Mouse (Mus musculus): Measurements from ENCODE around the gene Foxc2. TPM values are rescaled to one million over a fixed set of nuclear protein-coding genes. Genes with fewer than 3 reads are reported as not detected.
A peak's percentile ranks its signal among the peaks of the same experiment; 100 is the strongest.

Foxc2 gene
- polyA plus RNA-seq, 1 experiment from 2014 or later = 4.2 TPM

GRCm38 (mm10) chr8:121111145-121111907 is 4.6 kb upstream of the Foxc2 start:
- Histone ChIP-seq H3K27me3 (ENCODE audit: control insufficient read depth, insufficient read depth, low read length) (peaks cover 20% of the 10 kb centered on the region), H3K36me3 (ENCODE audit: control insufficient read depth, insufficient read depth, low read length) (no peaks in the 10 kb centered on the region), H3K27ac (replicated peaks; ENCODE audit: low read depth, low read length) (no peak overlapping the region), H3K4me3 (ENCODE audit: low read depth, low read length) (no peak overlapping the region), H3K4me1 (ENCODE audit: control insufficient read depth, insufficient read depth, low read length) (peaks cover 13% of the 10 kb centered on the region), H3K9me3 (ENCODE audit: control insufficient read depth, low read length) (no peaks in the 10 kb centered on the region), H3K4me2 (ENCODE audit: low read depth, severe bottlenecking) (no peak overlapping the region), H3K9ac (ENCODE audit: low read length) (no peak overlapping the region)
- ATAC-seq (ENCODE audit: insufficient number of reproducible peaks, low FRiP score, low TSS enrichment, low read depth) (no peak), DNase-seq (ENCODE audit: low spot score) (no peak)
- 57% methylated on average over 7 of the region's 7 CpGs for WGBS

- DNase-seq (ENCODE audit: low spot score) (peak; percentile 99), ATAC-seq (ENCODE audit: insufficient number of reproducible peaks, low FRiP score, low TSS enrichment, low read depth) (peak; percentile 48; the same call in 1 of the 2 replicates)
- no peaks in the 10 kb centered on the region for H3K9me3 ChIP-seq (ENCODE audit: control insufficient read depth, low read length)
- peaks cover 39% of the 10 kb centered on the region for H3K27me3 ChIP-seq (ENCODE audit: control insufficient read depth, insufficient read depth, low read length)
- no peak overlapping the region for H3K9ac ChIP-seq (ENCODE audit: low read length)
- 1% methylated on average over 21 of the region's 21 CpGs for WGBS
- no peaks in the 10 kb centered on the region for H3K36me3 ChIP-seq (ENCODE audit: control insufficient read depth, insufficient read depth, low read length)
- peaks cover 21% of the 10 kb centered on the region for H3K4me1 ChIP-seq (ENCODE audit: control insufficient read depth, insufficient read depth, low read length)
- H3K27ac ChIP-seq (replicated peaks; ENCODE audit: low read depth, low read length) = no peak overlapping the region
- H3K4me3 ChIP-seq (ENCODE audit: low read depth, low read length) = no peak overlapping the region
- H3K4me2 ChIP-seq (ENCODE audit: low read depth, severe bottlenecking) = peak overlapping the region; percentile 11; the same call in 1 of the 2 replicates
Measured at GRCm38 (mm10) chr8:121113261-121113660, 2.7 kb upstream of the Foxc2 start.

GRCm38 (mm10) chr8:121115136-121115535 is 835 bp upstream of the Foxc2 start:
- no peak overlapping the region for H3K9ac ChIP-seq (ENCODE audit: low read length)
- no peaks in the 10 kb centered on the region for H3K9me3 ChIP-seq (ENCODE audit: control insufficient read depth, low read length)
- peak; percentile 64 for DNase-seq (ENCODE audit: low spot score)
- no peak overlapping the region for H3K4me3 ChIP-seq (ENCODE audit: low read depth, low read length)
- no peak for ATAC-seq (ENCODE audit: insufficient number of reproducible peaks, low FRiP score, low TSS enrichment, low read depth)
- H3K27me3 ChIP-seq (ENCODE audit: control insufficient read depth, insufficient read depth, low read length) = peaks cover 53% of the 10 kb centered on the region
- H3K27ac ChIP-seq (replicated peaks; ENCODE audit: low read depth, low read length) = no peak overlapping the region
- peaks cover 28% of the 10 kb centered on the region for H3K4me1 ChIP-seq (ENCODE audit: control insufficient read depth, insufficient read depth, low read length)
- H3K36me3 ChIP-seq (ENCODE audit: control insufficient read depth, insufficient read depth, low read length) = no peaks in the 10 kb centered on the region
- H3K4me2 ChIP-seq (ENCODE audit: low read depth, severe bottlenecking) = peak overlapping the region; percentile 15; the same call in 1 of the 2 replicates
- 1% methylated on average over 25 of the region's 25 CpGs for WGBS

DNA sequence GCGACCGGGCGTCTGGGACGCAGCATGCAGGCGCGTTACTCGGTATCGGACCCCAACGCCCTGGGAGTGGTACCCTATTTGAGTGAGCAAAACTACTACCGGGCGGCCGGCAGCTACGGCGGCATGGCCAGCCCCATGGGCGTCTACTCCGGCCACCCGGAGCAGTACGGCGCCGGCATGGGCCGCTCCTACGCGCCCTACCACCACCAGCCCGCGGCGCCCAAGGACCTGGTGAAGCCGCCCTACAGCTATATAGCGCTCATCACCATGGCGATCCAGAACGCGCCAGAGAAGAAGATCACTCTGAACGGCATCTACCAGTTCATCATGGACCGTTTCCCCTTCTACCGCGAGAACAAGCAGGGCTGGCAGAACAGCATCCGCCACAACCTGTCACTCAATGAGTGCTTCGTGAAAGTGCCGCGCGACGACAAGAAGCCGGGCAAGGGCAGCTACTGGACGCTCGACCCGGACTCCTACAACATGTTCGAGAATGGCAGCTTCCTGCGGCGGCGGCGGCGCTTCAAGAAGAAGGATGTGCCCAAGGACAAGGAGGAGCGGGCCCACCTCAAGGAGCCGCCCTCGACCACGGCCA is 717 bp downstream of the Foxc2 start:
- peak; percentile 70 for DNase-seq (ENCODE audit: low spot score)
- Histone ChIP-seq H3K9me3 (ENCODE audit: control insufficient read depth, low read length) (no peaks in the 10 kb centered on the region), H3K27ac (replicated peaks; ENCODE audit: low read depth, low read length) (no peak overlapping the region; the same call in 1 of the 2 replicates), H3K27me3 (ENCODE audit: control insufficient read depth, insufficient read depth, low read length) (peaks cover 68% of the 10 kb centered on the region), H3K4me1 (ENCODE audit: control insufficient read depth, insufficient read depth, low read length) (peaks cover 28% of the 10 kb centered on the region), H3K9ac (ENCODE audit: low read length) (peak overlapping the region; percentile 63), H3K4me3 (ENCODE audit: low read depth, low read length) (peak overlapping the region; percentile 50), H3K4me2 (ENCODE audit: low read depth, severe bottlenecking) (peak overlapping the region; percentile 88), H3K36me3 (ENCODE audit: control insufficient read depth, insufficient read depth, low read length) (no peaks in the 10 kb centered on the region)
- under 1% methylated on average over 55 of the region's 55 CpGs for WGBS
- peak; percentile 62 for ATAC-seq (ENCODE audit: insufficient number of reproducible peaks, low FRiP score, low TSS enrichment, low read depth)

DNA sequence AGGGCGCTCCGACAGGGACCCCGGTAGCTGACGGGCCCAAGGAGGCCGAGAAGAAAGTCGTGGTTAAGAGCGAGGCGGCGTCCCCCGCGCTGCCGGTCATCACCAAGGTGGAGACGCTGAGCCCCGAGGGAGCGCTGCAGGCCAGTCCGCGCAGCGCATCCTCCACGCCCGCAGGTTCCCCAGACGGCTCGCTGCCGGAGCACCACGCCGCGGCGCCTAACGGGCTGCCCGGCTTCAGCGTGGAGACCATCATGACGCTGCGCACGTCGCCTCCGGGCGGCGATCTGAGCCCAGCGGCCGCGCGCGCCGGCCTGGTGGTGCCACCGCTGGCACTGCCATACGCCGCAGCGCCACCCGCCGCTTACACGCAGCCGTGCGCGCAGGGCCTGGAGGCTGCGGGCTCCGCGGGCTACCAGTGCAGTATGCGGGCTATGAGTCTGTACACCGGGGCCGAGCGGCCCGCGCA is 1.2 kb downstream of the Foxc2 start:
- peaks cover 73% of the 10 kb centered on the region for H3K27me3 ChIP-seq (ENCODE audit: control insufficient read depth, insufficient read depth, low read length)
- no peaks in the 10 kb centered on the region for H3K9me3 ChIP-seq (ENCODE audit: control insufficient read depth, low read length)
- peaks cover 28% of the 10 kb centered on the region for H3K4me1 ChIP-seq (ENCODE audit: control insufficient read depth, insufficient read depth, low read length)
- no peaks in the 10 kb centered on the region for H3K36me3 ChIP-seq (ENCODE audit: control insufficient read depth, insufficient read depth, low read length)
- under 1% methylated on average over 62 of the region's 62 CpGs for WGBS
- H3K4me3 ChIP-seq (ENCODE audit: low read depth, low read length) = peak overlapping the region; percentile 50
- H3K4me2 ChIP-seq (ENCODE audit: low read depth, severe bottlenecking) = peak overlapping the region; percentile 88
- H3K27ac ChIP-seq (replicated peaks; ENCODE audit: low read depth, low read length) = no peak overlapping the region
- peak overlapping the region; percentile 55 for H3K9ac ChIP-seq (ENCODE audit: low read length)
- no peak for ATAC-seq (ENCODE audit: insufficient number of reproducible peaks, low FRiP score, low TSS enrichment, low read depth)
- DNase-seq (ENCODE audit: low spot score) = peak; percentile 68

- H3K27me3 ChIP-seq (ENCODE audit: control insufficient read depth, insufficient read depth, low read length) = peaks cover 80% of the 10 kb centered on the region
- H3K9ac ChIP-seq (ENCODE audit: low read length) = peak overlapping the region; percentile 55; the same call in 1 of the 2 replicates
- DNase-seq (ENCODE audit: low spot score) (peak; percentile 71), ATAC-seq (ENCODE audit: insufficient number of reproducible peaks, low FRiP score, low TSS enrichment, low read depth) (no peak)
- no peak overlapping the region for H3K27ac ChIP-seq (replicated peaks; ENCODE audit: low read depth, low read length)
- peak overlapping the region; percentile 88 for H3K4me2 ChIP-seq (ENCODE audit: low read depth, severe bottlenecking)
- no peaks in the 10 kb centered on the region for H3K36me3 ChIP-seq (ENCODE audit: control insufficient read depth, insufficient read depth, low read length)
- 1% methylated on average over 28 of the region's 28 CpGs for WGBS
- no peaks in the 10 kb centered on the region for H3K9me3 ChIP-seq (ENCODE audit: control insufficient read depth, low read length)
- H3K4me1 ChIP-seq (ENCODE audit: control insufficient read depth, insufficient read depth, low read length) = peaks cover 28% of the 10 kb centered on the region
- H3K4me3 ChIP-seq (ENCODE audit: low read depth, low read length) = peak overlapping the region; percentile 50
Measured at GRCm38 (mm10) chr8:121117906-121118305, 1.9 kb downstream of the Foxc2 start.

DNA sequence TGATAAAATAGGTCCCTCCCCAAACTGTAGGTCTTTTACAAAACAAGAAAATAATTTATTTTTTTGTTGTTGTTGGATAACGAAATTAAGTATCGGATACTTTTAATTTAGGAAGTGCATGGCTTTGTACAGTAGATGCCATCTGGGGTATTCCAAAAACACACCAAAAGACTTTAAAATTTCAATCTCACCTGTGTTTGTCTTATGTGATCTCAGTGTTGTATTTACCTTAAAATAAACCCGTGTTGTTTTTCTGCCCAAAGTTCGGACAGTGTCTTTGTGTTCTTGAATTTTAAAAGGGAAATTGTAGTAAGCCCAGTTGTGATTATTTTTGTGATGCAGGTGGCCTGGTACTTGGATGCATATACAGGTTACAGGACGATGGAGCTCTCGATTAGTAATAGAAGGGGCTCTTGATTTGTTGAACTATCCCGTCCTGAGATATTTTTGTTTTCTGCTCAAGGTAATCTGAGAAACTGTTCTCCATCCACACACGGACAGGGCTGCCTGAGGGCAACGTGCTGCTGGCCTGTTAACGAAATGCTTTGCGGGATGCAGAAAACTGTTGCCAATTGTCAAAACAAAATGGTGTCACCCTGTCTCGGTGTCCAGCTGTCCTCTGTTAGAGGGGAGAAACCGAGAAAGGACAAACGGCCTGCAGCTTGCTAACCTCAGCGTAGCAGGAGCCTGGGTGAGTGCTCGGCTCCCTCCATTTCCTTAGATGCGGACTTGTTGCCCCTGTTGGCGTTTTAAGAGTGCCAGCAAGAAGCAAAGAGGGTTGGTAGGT is 2.9 kb downstream of the Foxc2 start:
- 1% methylated on average over 18 of the region's 18 CpGs for WGBS
- H3K4me1 ChIP-seq (ENCODE audit: control insufficient read depth, insufficient read depth, low read length) = peaks cover 28% of the 10 kb centered on the region
- no peak overlapping the region for H3K9ac ChIP-seq (ENCODE audit: low read length)
- H3K36me3 ChIP-seq (ENCODE audit: control insufficient read depth, insufficient read depth, low read length) = no peaks in the 10 kb centered on the region
- ATAC-seq (ENCODE audit: insufficient number of reproducible peaks, low FRiP score, low TSS enrichment, low read depth) (no peak), DNase-seq (ENCODE audit: low spot score) (peak; percentile 64)
- H3K27me3 ChIP-seq (ENCODE audit: control insufficient read depth, insufficient read depth, low read length) = peaks cover 86% of the 10 kb centered on the region
- peak overlapping the region; percentile 88 for H3K4me2 ChIP-seq (ENCODE audit: low read depth, severe bottlenecking)
- peak overlapping the region; percentile 50 for H3K4me3 ChIP-seq (ENCODE audit: low read depth, low read length)
- no peaks in the 10 kb centered on the region for H3K9me3 ChIP-seq (ENCODE audit: control insufficient read depth, low read length)
- no peak overlapping the region for H3K27ac ChIP-seq (replicated peaks; ENCODE audit: low read depth, low read length)

All from limb, embryonic 11.5 days (tissue).